Mouse (Mus musculus) erythroblast, embryonic 14.5 days (primary cell): Measurements from ENCODE around the gene Gipr. TPM values are rescaled to one million over a fixed set of nuclear protein-coding genes. Genes with fewer than 3 reads are reported as not detected.

Experiments
- H3K27me3 ChIP-seq: 2 replicates; pipeline ENCODE4 v1.6.1; 2012; ENCODE audit warnings: inconsistent platforms; ENCODE audit not compliant: control insufficient read depth
- H3K36me3 ChIP-seq: 2 replicates; pipeline ENCODE4 v1.6.1; 2012; ENCODE audit warnings: mild to moderate bottlenecking, inconsistent platforms; ENCODE audit not compliant: control insufficient read depth
- H3K4me1 ChIP-seq: 2 replicates; pipeline ENCODE4 v1.6.1; 2012; ENCODE audit warnings: inconsistent platforms; ENCODE audit not compliant: control insufficient read depth
- H3K4me3 ChIP-seq: replicated peaks from 2 replicates; pipeline ENCODE3; 2012; ENCODE audit warnings: moderate library complexity, mild to moderate bottlenecking, inconsistent platforms
- H3K9me3 ChIP-seq: 2 replicates; pipeline ENCODE4 v1.6.1; 2012; ENCODE audit warnings: low read length, inconsistent platforms, mixed read lengths; ENCODE audit not compliant: control insufficient read depth
- GATA1 ChIP-seq: IDR thresholded peaks from 2 replicates; pipeline ENCODE4 v1.6.1; 2012; ENCODE audit warnings: low read length, inconsistent platforms, mixed read lengths
- TAL1 ChIP-seq: IDR thresholded peaks from 3 replicates; pipeline ENCODE4 v1.6.1; 2012; ENCODE audit warnings: low read length, inconsistent platforms, mixed read lengths
- polyA plus RNA-seq: library from polyadenylated mRNA; stranded (reverse); fragments of >175 nt; gene quantifications from 2 replicates; pipeline ENCODE4 v1.2.3, GENCODE M21; 2012

The Gipr gene
- polyA plus RNA-seq, 1 experiment, result not detected

DNA sequence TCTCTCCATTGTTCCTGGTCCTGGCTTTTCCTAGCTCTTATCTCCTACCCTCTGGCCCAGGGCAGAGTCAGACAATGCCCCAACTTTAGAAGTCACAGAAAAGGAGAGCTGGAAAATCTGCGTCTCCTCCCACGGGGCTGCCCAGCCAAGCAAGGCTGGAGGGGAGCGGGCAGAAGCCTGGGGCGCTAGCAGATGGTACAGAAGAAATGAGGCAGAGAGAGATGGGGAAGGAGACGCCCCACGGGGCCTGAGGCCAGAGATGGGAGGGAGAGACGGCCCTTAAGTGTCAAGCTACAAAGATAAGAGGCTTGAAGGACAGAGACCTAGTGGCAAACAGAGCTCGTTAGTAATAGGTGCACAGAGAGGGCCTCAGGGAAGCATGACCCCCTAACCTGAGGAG, 5.9 kb upstream of the Gipr start:
- Histone ChIP-seq H3K36me3 (no peaks in the 10 kb centered on the region), H3K4me1 (peaks cover 10% of the 10 kb centered on the region), H3K9me3 (peaks cover 12% of the 10 kb centered on the region), H3K4me3 (no peak overlapping the region), H3K27me3 (peaks cover 82% of the 10 kb centered on the region)
- TF ChIP-seq GATA1, result no peak
- TF ChIP-seq TAL1, result no peak

DNA sequence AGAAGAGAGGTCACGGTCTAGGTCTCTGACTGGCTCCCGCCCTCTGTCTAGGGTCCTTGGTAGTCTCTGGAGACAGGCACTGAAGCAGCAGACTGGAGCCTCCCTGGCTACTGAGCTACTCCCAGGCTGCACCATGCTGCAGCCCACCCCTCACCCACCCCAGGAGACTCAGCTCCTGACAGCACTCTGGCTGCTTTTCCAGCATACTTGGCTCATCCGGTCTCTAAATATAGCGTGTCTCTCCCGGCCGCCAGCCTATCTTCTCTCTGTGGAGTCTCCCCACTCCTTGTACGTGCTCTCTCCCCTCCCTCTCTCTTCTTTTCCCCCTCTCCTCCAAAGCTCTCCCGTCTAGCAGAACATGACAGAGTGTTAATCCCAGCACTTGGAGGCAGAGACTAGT, 4.2 kb upstream of the Gipr start:
- Histone ChIP-seq H3K27me3 (peaks cover 76% of the 10 kb centered on the region), H3K4me1 (peaks cover 16% of the 10 kb centered on the region), H3K4me3 (no peak overlapping the region), H3K9me3 (peaks cover 9% of the 10 kb centered on the region), H3K36me3 (no peaks in the 10 kb centered on the region)
- no peak for TF ChIP-seq GATA1
- no peak for TF ChIP-seq TAL1

DNA sequence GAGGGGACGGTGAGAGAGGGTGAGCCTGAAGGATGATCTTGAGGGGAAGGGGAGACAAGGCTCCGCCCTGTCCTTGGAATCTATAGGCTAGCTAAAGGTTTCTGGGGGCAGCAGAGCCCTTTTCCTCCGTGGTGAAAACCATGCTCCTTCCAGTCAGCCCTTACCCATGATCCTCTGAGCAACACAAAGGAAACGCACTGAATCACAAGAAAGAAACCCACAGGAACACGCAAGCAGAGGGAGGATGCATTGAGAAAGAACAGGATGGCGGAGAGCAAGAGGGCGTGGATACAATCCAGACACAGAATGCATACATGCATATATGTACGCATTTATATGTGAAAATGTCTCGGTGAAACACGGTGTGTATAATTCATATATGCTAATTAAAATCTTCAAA, 3.6 kb upstream of the Gipr start:
- Histone ChIP-seq H3K36me3 (no peaks in the 10 kb centered on the region), H3K9me3 (peaks cover 9% of the 10 kb centered on the region), H3K4me1 (peaks cover 23% of the 10 kb centered on the region), H3K4me3 (no peak overlapping the region), H3K27me3 (peaks cover 76% of the 10 kb centered on the region)
- TF ChIP-seq GATA1 (no peak), TAL1 (no peak)

DNA sequence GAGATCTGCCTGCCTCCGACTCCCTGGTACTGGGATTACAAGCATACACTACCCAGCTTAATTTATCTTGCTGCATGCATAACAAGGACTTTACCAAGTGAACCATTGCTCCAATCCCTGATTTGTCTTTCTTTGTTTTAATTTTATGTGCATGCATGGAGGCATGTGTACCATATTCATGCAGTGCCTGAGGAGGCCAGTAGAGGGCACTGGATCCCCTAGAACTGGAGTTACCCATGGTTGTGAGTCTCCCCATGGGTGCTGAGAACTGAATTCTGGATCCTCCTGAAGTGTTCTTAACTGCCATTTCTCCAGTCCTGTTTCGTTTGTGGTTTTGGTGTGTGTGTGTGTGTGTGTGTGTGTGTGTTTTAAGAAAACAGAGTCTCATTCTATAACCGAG, 1.1 kb upstream of the Gipr start:
- TF ChIP-seq TAL1, result no peak
- no peak for TF ChIP-seq GATA1
- peaks cover 29% of the 10 kb centered on the region for H3K4me1 ChIP-seq
- H3K4me3 ChIP-seq, result no peak overlapping the region
- H3K9me3 ChIP-seq, result peaks cover 9% of the 10 kb centered on the region
- H3K36me3 ChIP-seq, result no peaks in the 10 kb centered on the region
- H3K27me3 ChIP-seq, result peaks cover 74% of the 10 kb centered on the region

DNA sequence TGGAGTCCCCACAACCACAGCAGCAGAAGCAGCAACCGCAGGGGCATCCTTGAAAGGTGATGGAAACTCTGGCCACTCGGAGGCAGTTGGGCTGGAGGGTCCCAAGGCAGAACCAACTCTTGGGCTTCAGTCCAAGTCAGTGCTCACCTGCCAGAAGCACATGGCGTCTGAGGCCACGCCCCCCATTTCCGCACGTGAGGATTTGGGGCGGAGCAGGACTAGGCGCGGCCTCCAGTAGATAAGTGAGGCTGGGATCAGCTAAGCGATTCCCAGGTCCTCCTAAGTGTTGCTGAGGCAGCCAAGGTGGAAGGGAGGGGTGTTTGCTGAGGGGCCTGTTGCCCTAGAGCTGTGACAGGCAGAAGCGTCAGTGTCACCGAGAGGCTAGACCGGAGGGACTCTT, 949 bp downstream of the Gipr start:
- H3K9me3 ChIP-seq, result peaks cover 9% of the 10 kb centered on the region
- peaks cover 72% of the 10 kb centered on the region for H3K27me3 ChIP-seq
- H3K4me3 ChIP-seq, result no peak overlapping the region
- H3K36me3 ChIP-seq, result no peaks in the 10 kb centered on the region
- H3K4me1 ChIP-seq, result peaks cover 38% of the 10 kb centered on the region
- TF ChIP-seq GATA1, result no peak
- TF ChIP-seq TAL1, result no peak

DNA sequence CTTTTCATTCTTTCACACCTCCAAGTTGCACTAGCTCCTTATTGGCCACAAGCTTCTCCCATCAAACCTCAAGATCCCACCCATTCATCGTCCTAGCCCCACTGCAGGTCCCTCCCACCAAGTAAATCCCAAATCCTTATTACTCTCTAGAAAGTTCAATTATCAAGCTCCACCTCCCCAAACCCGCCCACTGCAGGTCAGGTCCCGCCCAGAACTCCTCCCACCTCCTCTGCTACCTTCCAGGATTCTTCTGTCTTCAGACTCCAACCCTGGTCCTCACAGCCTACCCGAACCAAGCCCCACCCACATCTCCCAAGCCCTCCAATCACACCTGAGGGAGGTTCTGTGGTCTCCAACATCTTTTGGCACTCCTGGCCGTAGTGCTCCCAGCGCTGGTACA, 1.7 kb downstream of the Gipr start:
- H3K9me3 ChIP-seq, result peaks cover 9% of the 10 kb centered on the region
- no peak overlapping the region for H3K4me3 ChIP-seq
- no peaks in the 10 kb centered on the region for H3K36me3 ChIP-seq
- peaks cover 73% of the 10 kb centered on the region for H3K27me3 ChIP-seq
- TF ChIP-seq TAL1 (no peak), GATA1 (no peak)
- H3K4me1 ChIP-seq, result peaks cover 46% of the 10 kb centered on the region

DNA sequence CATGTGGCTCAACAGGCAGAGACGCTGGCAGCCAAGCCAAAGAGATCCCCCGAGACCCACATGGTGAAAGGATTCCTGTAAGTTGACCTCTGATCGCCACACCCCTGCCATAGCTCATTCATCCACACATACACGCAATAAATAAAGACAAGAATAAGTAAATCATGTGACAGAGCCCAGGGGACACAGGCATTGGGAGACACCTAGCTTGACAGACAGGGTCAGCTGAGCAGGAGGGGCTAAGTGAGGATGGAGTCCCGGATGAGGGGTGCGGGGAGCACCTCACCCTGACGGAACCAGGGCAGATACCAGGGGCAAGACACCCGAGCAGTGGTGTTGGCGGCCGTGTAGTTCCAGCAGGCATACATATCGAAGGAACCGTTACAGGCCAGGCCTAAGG, 2.2 kb downstream of the Gipr start:
- H3K9me3 ChIP-seq, result peaks cover 9% of the 10 kb centered on the region
- no peaks in the 10 kb centered on the region for H3K36me3 ChIP-seq
- H3K4me3 ChIP-seq, result no peak overlapping the region
- TF ChIP-seq GATA1, result no peak
- no peak for TF ChIP-seq TAL1
- peaks cover 46% of the 10 kb centered on the region for H3K4me1 ChIP-seq
- H3K27me3 ChIP-seq, result peaks cover 74% of the 10 kb centered on the region

DNA sequence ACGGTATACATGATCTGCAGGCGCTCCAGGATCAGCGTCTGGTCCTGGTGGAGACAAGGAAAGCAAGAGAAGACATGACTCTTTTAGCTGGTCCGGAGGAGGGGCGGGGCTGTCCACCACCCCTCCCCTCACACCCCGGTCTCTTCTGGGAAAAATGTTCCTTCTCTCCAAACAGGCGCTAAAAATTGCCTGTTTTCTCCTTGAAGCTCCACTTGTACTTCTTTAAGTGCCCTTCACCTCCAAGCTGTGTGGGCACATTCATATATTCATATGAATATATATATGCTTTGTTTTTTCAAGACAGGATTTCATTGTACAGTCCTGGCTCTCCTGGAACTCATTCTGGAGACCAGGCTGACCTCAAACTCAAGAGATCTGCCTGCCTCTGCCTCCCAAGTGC, 3.0 kb downstream of the Gipr start:
- TF ChIP-seq TAL1, result no peak
- no peak for TF ChIP-seq GATA1
- Histone ChIP-seq H3K4me3 (no peak overlapping the region), H3K27me3 (peaks cover 68% of the 10 kb centered on the region), H3K4me1 (peaks cover 46% of the 10 kb centered on the region), H3K36me3 (no peaks in the 10 kb centered on the region), H3K9me3 (peaks cover 9% of the 10 kb centered on the region)

DNA sequence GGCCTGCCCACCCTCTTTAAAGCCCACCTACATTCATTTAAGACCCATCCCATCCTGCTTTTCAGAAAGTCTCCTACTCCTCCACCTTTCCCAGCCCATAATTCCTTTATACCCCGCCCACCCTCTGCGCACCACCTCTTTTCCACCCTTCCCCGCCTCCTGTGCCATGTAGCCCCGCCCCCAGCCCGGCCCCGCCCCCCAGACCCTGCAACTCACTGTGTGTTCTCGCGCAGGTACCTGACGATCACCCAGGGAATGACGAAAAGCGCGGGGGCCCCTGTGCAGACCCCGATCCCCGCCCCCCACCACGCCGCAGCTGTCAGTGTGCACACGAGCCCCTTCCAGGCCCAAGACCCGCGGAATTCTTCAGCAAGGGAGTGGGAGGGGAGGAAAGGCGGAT, 5.8 kb downstream of the Gipr start:
- Histone ChIP-seq H3K36me3 (no peaks in the 10 kb centered on the region; the same call in none of the 2 replicates), H3K4me1 (peaks cover 45% of the 10 kb centered on the region), H3K27me3 (peaks cover 49% of the 10 kb centered on the region), H3K9me3 (no peaks in the 10 kb centered on the region), H3K4me3 (peak overlapping the region; percentile 38)
- no peak for TF ChIP-seq TAL1
- no peak for TF ChIP-seq GATA1

DNA sequence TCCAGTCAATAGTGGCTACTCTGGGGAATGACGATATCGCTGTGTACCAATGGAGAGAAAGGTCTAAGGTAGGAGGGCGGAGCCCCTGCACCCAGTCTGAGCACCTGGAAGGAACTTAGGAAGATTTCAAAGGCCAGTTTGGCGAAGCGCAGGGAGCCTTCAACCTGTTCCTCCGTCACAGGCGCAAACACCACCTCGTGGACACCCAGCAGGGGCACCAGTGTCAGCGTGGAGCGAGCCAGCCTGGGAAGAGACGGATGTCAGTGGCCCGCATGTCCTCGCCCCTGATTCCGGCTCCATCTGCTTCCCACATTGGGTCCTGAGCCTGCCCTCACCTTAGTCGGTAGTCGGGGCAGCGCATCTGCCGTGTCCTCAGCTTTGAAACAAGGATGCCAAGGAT, 6.5 kb downstream of the Gipr start:
- Histone ChIP-seq H3K4me3 (no peak overlapping the region), H3K36me3 (peaks cover 5% of the 10 kb centered on the region), H3K9me3 (no peaks in the 10 kb centered on the region), H3K27me3 (peaks cover 42% of the 10 kb centered on the region), H3K4me1 (peaks cover 38% of the 10 kb centered on the region)
- TF ChIP-seq GATA1 (no peak), TAL1 (no peak)
